Mouse (Mus musculus): ENCODE measurements around the gene Foxk1. TPM values are rescaled to one million over a fixed set of nuclear protein-coding genes. Genes with fewer than 3 reads are reported as not detected.

The Foxk1 gene
- polyA plus RNA-seq, 1 experiment from 2014 or later: 2.5 TPM

GRCm38 (mm10) chr5:142420920-142421319 is 19.6 kb downstream of the Foxk1 start:
- Histone ChIP-seq H3K4me3 (ENCODE audit: low read length) (no peak overlapping the region), H3K36me3 (ENCODE audit: control insufficient read depth, insufficient read depth) (no peaks in the 10 kb centered on the region; the same call in 1 of the 2 replicates), H3K4me1 (ENCODE audit: control insufficient read depth, insufficient read depth, low read length) (peaks cover 41% of the 10 kb centered on the region), H3K9ac (ENCODE audit: low read length) (no peak overlapping the region), H3K27ac (ENCODE audit: low read length) (0 out of 2 replicates have a peak overlapping the region, but pooled peaks have one; percentile 45), H3K4me2 (ENCODE audit: low read depth, low read length) (no peak overlapping the region), H3K9me3 (replicated peaks; ENCODE audit: control insufficient read depth, low read length) (no peaks in the 10 kb centered on the region), H3K27me3 (ENCODE audit: control insufficient read depth, insufficient read depth, low read length) (no peaks in the 10 kb centered on the region)
- no peak for ATAC-seq (replicated peaks; ENCODE audit: extremely low read depth, insufficient read depth, low FRiP score)
- WGBS: 69% methylated on average over 9 of the region's 9 CpGs

- peaks cover 41% of the 10 kb centered on the region for H3K4me1 ChIP-seq (ENCODE audit: control insufficient read depth, insufficient read depth, low read length)
These were observed 20.6 kb downstream of the Foxk1 start for GRCm38 (mm10) chr5:142421886-142422285.

GRCm38 (mm10) chr5:142423141-142423540 is 21.8 kb downstream of the Foxk1 start:
- WGBS: 62% methylated on average over 10 of the region's 10 CpGs
- Histone ChIP-seq H3K27ac (ENCODE audit: low read length) (no peak overlapping the region), H3K27me3 (ENCODE audit: control insufficient read depth, insufficient read depth, low read length) (no peaks in the 10 kb centered on the region), H3K9ac (ENCODE audit: low read length) (no peak overlapping the region), H3K4me2 (ENCODE audit: low read depth, low read length) (no peak overlapping the region), H3K36me3 (ENCODE audit: control insufficient read depth, insufficient read depth) (no peaks in the 10 kb centered on the region; the same call in 1 of the 2 replicates), H3K4me3 (ENCODE audit: low read length) (no peak overlapping the region), H3K4me1 (ENCODE audit: control insufficient read depth, insufficient read depth, low read length) (peaks cover 53% of the 10 kb centered on the region), H3K9me3 (replicated peaks; ENCODE audit: control insufficient read depth, low read length) (no peaks in the 10 kb centered on the region)
- no peak for ATAC-seq (replicated peaks; ENCODE audit: extremely low read depth, insufficient read depth, low FRiP score)

More at GRCm38 (mm10) chr5:142421886-142422285, 20.6 kb downstream of the Foxk1 start:
- Histone ChIP-seq H3K27me3 (ENCODE audit: control insufficient read depth, insufficient read depth, low read length) (no peaks in the 10 kb centered on the region), H3K4me3 (ENCODE audit: low read length) (no peak overlapping the region), H3K9ac (ENCODE audit: low read length) (no peak overlapping the region), H3K4me2 (ENCODE audit: low read depth, low read length) (no peak overlapping the region), H3K27ac (ENCODE audit: low read length) (no peak overlapping the region), H3K9me3 (replicated peaks; ENCODE audit: control insufficient read depth, low read length) (no peaks in the 10 kb centered on the region), H3K36me3 (ENCODE audit: control insufficient read depth, insufficient read depth) (no peaks in the 10 kb centered on the region; the same call in 1 of the 2 replicates)
- ATAC-seq (replicated peaks; ENCODE audit: extremely low read depth, insufficient read depth, low FRiP score): no peak
- 82% methylated on average over 5 of the region's 5 CpGs for WGBS

GRCm38 (mm10) chr5:142423701-142424100 is 22.4 kb downstream of the Foxk1 start:
- H3K4me3 ChIP-seq (ENCODE audit: low read length): no peak overlapping the region
- 61% methylated on average over 3 of the region's 3 CpGs for WGBS

GRCm38 (mm10) chr5:142424627-142425349 is 23.5 kb downstream of the Foxk1 start:
- WGBS: 20% methylated on average over 13 of the region's 13 CpGs
- ATAC-seq (replicated peaks; ENCODE audit: extremely low read depth, insufficient read depth, low FRiP score): peak; percentile 71
- no peaks in the 10 kb centered on the region; the same call in 1 of the 2 replicates for H3K36me3 ChIP-seq (ENCODE audit: control insufficient read depth, insufficient read depth)
- no peaks in the 10 kb centered on the region for H3K9me3 ChIP-seq (replicated peaks; ENCODE audit: control insufficient read depth, low read length)
- H3K27me3 ChIP-seq (ENCODE audit: control insufficient read depth, insufficient read depth, low read length): no peaks in the 10 kb centered on the region
- H3K4me2 ChIP-seq (ENCODE audit: low read depth, low read length): peak overlapping the region; percentile 56
- peak overlapping the region; percentile 95 for H3K27ac ChIP-seq (ENCODE audit: low read length)
- peaks cover 57% of the 10 kb centered on the region for H3K4me1 ChIP-seq (ENCODE audit: control insufficient read depth, insufficient read depth, low read length)
- H3K9ac ChIP-seq (ENCODE audit: low read length): peak overlapping the region; percentile 54
- peak overlapping the region; percentile 20 for H3K4me3 ChIP-seq (ENCODE audit: low read length)

More at GRCm38 (mm10) chr5:142423701-142424100, 22.4 kb downstream of the Foxk1 start:
- Histone ChIP-seq H3K36me3 (ENCODE audit: control insufficient read depth, insufficient read depth) (no peaks in the 10 kb centered on the region; the same call in 1 of the 2 replicates), H3K27ac (ENCODE audit: low read length) (no peak overlapping the region; the same call in 1 of the 2 replicates), H3K9me3 (replicated peaks; ENCODE audit: control insufficient read depth, low read length) (no peaks in the 10 kb centered on the region), H3K4me1 (ENCODE audit: control insufficient read depth, insufficient read depth, low read length) (peaks cover 58% of the 10 kb centered on the region), H3K4me2 (ENCODE audit: low read depth, low read length) (no peak overlapping the region), H3K27me3 (ENCODE audit: control insufficient read depth, insufficient read depth, low read length) (no peaks in the 10 kb centered on the region), H3K9ac (ENCODE audit: low read length) (no peak overlapping the region)
- no peak for ATAC-seq (replicated peaks; ENCODE audit: extremely low read depth, insufficient read depth, low FRiP score)

- H3K9me3 ChIP-seq (replicated peaks; ENCODE audit: control insufficient read depth, low read length): no peaks in the 10 kb centered on the region
- WGBS: 88% methylated on average over 2 of the region's 2 CpGs
- no peak for ATAC-seq (replicated peaks; ENCODE audit: extremely low read depth, insufficient read depth, low FRiP score)
- H3K4me1 ChIP-seq (ENCODE audit: control insufficient read depth, insufficient read depth, low read length): peaks cover 54% of the 10 kb centered on the region
- no peaks in the 10 kb centered on the region for H3K27me3 ChIP-seq (ENCODE audit: control insufficient read depth, insufficient read depth, low read length)
- no peak overlapping the region for H3K27ac ChIP-seq (ENCODE audit: low read length)
- no peaks in the 10 kb centered on the region for H3K36me3 ChIP-seq (ENCODE audit: control insufficient read depth, insufficient read depth)
- H3K4me2 ChIP-seq (ENCODE audit: low read depth, low read length): no peak overlapping the region
- no peak overlapping the region for H3K9ac ChIP-seq (ENCODE audit: low read length)
- no peak overlapping the region for H3K4me3 ChIP-seq (ENCODE audit: low read length)
These were observed 25.2 kb downstream of the Foxk1 start for GRCm38 (mm10) chr5:142426476-142426875.

GRCm38 (mm10) chr5:142427876-142428275 is 26.6 kb downstream of the Foxk1 start:
- H3K9me3 ChIP-seq (replicated peaks; ENCODE audit: control insufficient read depth, low read length): no peaks in the 10 kb centered on the region
- no peak for ATAC-seq (replicated peaks; ENCODE audit: extremely low read depth, insufficient read depth, low FRiP score)
- no peak overlapping the region for H3K9ac ChIP-seq (ENCODE audit: low read length)
- no peaks in the 10 kb centered on the region for H3K36me3 ChIP-seq (ENCODE audit: control insufficient read depth, insufficient read depth)
- peaks cover 59% of the 10 kb centered on the region for H3K4me1 ChIP-seq (ENCODE audit: control insufficient read depth, insufficient read depth, low read length)
- no peak overlapping the region for H3K4me3 ChIP-seq (ENCODE audit: low read length)
- H3K27me3 ChIP-seq (ENCODE audit: control insufficient read depth, insufficient read depth, low read length): no peaks in the 10 kb centered on the region
- peak overlapping the region; percentile 52; the same call in 1 of the 2 replicates for H3K27ac ChIP-seq (ENCODE audit: low read length)
- WGBS: 74% methylated on average over 10 of the region's 10 CpGs
- H3K4me2 ChIP-seq (ENCODE audit: low read depth, low read length): no peak overlapping the region

- 59% methylated on average over 6 of the region's 6 CpGs for WGBS
These were observed 27.4 kb downstream of the Foxk1 start for GRCm38 (mm10) chr5:142428691-142429090.

GRCm38 (mm10) chr5:142431029-142431428 is 29.7 kb downstream of the Foxk1 start:
- Histone ChIP-seq H3K9ac (ENCODE audit: low read length) (no peak overlapping the region), H3K4me2 (ENCODE audit: low read depth, low read length) (no peak overlapping the region), H3K27me3 (ENCODE audit: control insufficient read depth, insufficient read depth, low read length) (no peaks in the 10 kb centered on the region), H3K4me3 (ENCODE audit: low read length) (no peak overlapping the region), H3K4me1 (ENCODE audit: control insufficient read depth, insufficient read depth, low read length) (peaks cover 31% of the 10 kb centered on the region), H3K27ac (ENCODE audit: low read length) (no peak overlapping the region), H3K9me3 (replicated peaks; ENCODE audit: control insufficient read depth, low read length) (no peaks in the 10 kb centered on the region), H3K36me3 (ENCODE audit: control insufficient read depth, insufficient read depth) (peaks cover 10% of the 10 kb centered on the region)
- ATAC-seq (replicated peaks; ENCODE audit: extremely low read depth, insufficient read depth, low FRiP score): no peak
- WGBS: 79% methylated on average over 12 of the region's 12 CpGs

More at GRCm38 (mm10) chr5:142428691-142429090, 27.4 kb downstream of the Foxk1 start:
- H3K9me3 ChIP-seq (replicated peaks; ENCODE audit: control insufficient read depth, low read length): no peaks in the 10 kb centered on the region
- H3K27ac ChIP-seq (ENCODE audit: low read length): no peak overlapping the region
- no peak overlapping the region for H3K4me3 ChIP-seq (ENCODE audit: low read length)
- H3K36me3 ChIP-seq (ENCODE audit: control insufficient read depth, insufficient read depth): no peaks in the 10 kb centered on the region
- H3K4me2 ChIP-seq (ENCODE audit: low read depth, low read length): no peak overlapping the region
- ATAC-seq (replicated peaks; ENCODE audit: extremely low read depth, insufficient read depth, low FRiP score): no peak
- peaks cover 53% of the 10 kb centered on the region for H3K4me1 ChIP-seq (ENCODE audit: control insufficient read depth, insufficient read depth, low read length)
- H3K9ac ChIP-seq (ENCODE audit: low read length): no peak overlapping the region
- no peaks in the 10 kb centered on the region for H3K27me3 ChIP-seq (ENCODE audit: control insufficient read depth, insufficient read depth, low read length)

Measured in heart, embryonic 16.5 days (tissue).